ENCODE assay signal across 9 mouse cellular contexts in the genomic region with DNA sequence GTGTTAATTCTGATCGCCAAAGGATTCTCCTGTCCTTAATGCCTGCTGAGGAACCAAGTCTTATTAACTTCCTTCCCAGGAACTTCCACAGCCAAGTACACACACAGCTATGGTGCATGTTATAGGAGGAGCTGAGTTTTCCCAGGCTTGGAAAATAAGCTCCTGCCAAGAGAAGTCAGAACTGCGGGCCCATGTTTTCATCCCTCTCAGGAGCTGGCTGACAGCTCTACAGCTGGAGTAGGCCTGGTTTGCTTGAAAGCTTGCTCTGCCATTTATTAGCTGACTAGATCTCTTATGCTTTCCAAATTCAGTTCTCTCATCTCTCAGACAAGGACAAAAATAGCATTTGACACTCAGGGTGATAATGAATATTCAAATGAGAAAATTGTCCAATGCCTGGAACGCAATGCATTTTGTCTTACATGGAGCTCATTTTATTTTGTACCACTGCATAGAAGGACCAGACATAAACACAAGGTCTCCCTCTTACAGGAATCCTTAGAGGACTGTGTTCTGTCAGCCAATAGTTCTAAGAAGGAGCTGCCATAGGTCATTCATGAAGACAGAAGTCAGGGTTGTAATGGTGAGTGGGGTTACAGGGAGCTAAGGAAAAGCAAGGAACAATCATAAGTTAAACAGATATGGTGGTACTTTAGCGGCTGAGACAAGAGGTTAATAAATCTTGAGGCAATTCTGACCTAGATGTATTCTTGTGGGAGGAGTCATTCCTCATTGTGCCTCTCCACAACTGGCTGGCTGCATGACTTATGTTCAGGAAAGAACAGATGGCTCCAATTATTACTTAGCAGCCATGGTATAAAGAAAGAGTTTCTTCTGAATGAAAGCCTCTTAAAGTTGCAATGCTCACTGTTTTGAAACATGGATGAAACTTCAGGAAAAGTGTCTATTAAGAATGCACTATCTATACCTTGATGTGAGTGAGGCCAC.
DNase-seq lines count a peak whose midpoint lies in the region; ATAC-seq and TF ChIP-seq lines count a peak whose summit lies in the region.
"Had no signal": no experiment of that assay in that cellular context is flagged by ENCODE, and none has a peak within 500 bp of the region (broad histone marks: within the 10 kb centered on the region; RNA-seq: fewer than 3 reads in every experiment).

No protein-coding gene starts in this region.

- no peak overlapping the region for H3K4me3 ChIP-seq in kidney, embryonic 15.5 days (replicated peaks)
- H3K4me3 ChIP-seq in limb, embryonic 10.5 days, result no peak overlapping the region
- no peak overlapping the region for H3K4me3 ChIP-seq in thymus, adult 2 months (ENCODE audit: control insufficient read depth, insufficient read depth, low read length)
- H3K4me3 ChIP-seq: liver, embryonic 15.5 days had no signal

- no peak for TF ChIP-seq CTCF in thymus, adult 2 months (IDR thresholded peaks at IDR 0.05; ENCODE audit: borderline replicate concordance, control insufficient read depth, extremely low read depth, insufficient read depth, low read length, poor library complexity)

- no peak for ATAC-seq in kidney, embryonic 15.5 days (replicated peaks; ENCODE audit: low FRiP score)

- H3K27ac ChIP-seq in kidney, embryonic 15.5 days, result 0 out of 2 replicates have a peak overlapping the region, but pooled peaks have one; percentile 1
- H3K27ac ChIP-seq in limb, embryonic 10.5 days, result 0 out of 2 replicates have a peak overlapping the region, but pooled peaks have one; percentile 14
- no peak overlapping the region for H3K27ac ChIP-seq in thymus, adult 2 months (ENCODE audit: control insufficient read depth, insufficient read depth, low read length)
- H3K27ac ChIP-seq: liver, embryonic 15.5 days had no signal

- WGBS in kidney, embryonic 15.5 days, result 47% methylated on average over 4 of the region's 4 CpGs
- WGBS in limb, embryonic 10.5 days, result 50% methylated on average over 4 of the region's 4 CpGs
- 81% methylated on average over 4 of the region's 4 CpGs for WGBS in thymus, adult 2 months

- H3K9me3 ChIP-seq in kidney, embryonic 15.5 days (replicated peaks), result no peaks in the 10 kb centered on the region
- H3K9me3 ChIP-seq in limb, embryonic 10.5 days (replicated peaks), result no peaks in the 10 kb centered on the region
- H3K9me3 ChIP-seq: liver, embryonic 15.5 days had no signal

- peak; percentile 3 to 14 for DNase-seq in cerebellum, postnatal 10 days
- DNase-seq in cerebellum, adult 11 months, result no peak
- DNase-seq in kidney, adult 11 months, result no peak
- DNase-seq in embryo, embryonic 11 days, result peak; percentile 56
- no peak for DNase-seq in limb, embryonic 10.5 days (ENCODE audit: low spot score)
- no peak for DNase-seq in thymus, adult 2 months
- no peak for DNase-seq in cerebellum, adult 18-20 months

- no peak for TF ChIP-seq POLR2A in thymus, adult 2 months (IDR thresholded peaks at IDR 0.05; ENCODE audit: control insufficient read depth, extremely low read depth, insufficient read depth, low read length, poor library complexity)

- H3K4me1 ChIP-seq in kidney, embryonic 15.5 days, result 0 out of 2 replicates have a peak, but pooled peaks cover 2% of the 10 kb centered on the region
- H3K4me1 ChIP-seq in limb, embryonic 10.5 days, result peaks cover 24% of the 10 kb centered on the region
- peaks cover 2% of the 10 kb centered on the region; the same call in 1 of the 2 replicates for H3K4me1 ChIP-seq in thymus, adult 2 months (replicated peaks; ENCODE audit: control insufficient read depth, insufficient read depth, low read length)
- H3K4me1 ChIP-seq: liver, embryonic 15.5 days had no signal

- no peak overlapping the region for H3K9ac ChIP-seq in kidney, embryonic 15.5 days
- H3K9ac ChIP-seq: liver, embryonic 15.5 days had no signal

- no peak overlapping the region for H3K4me2 ChIP-seq in kidney, embryonic 15.5 days
- H3K4me2 ChIP-seq: liver, embryonic 15.5 days had no signal

- no peaks in the 10 kb centered on the region for H3K36me3 ChIP-seq in kidney, embryonic 15.5 days
- H3K36me3 ChIP-seq in limb, embryonic 10.5 days, result no peaks in the 10 kb centered on the region
- H3K36me3 ChIP-seq in thymus, adult 2 months (ENCODE audit: control insufficient read depth, insufficient read depth, low read length), result no peaks in the 10 kb centered on the region
- H3K36me3 ChIP-seq: liver, embryonic 15.5 days had no signal

- H3K27me3 ChIP-seq in kidney, embryonic 15.5 days, result no peaks in the 10 kb centered on the region
- H3K27me3 ChIP-seq in limb, embryonic 10.5 days (ENCODE audit: low read depth, poor library complexity, severe bottlenecking), result no peaks in the 10 kb centered on the region
- no peaks in the 10 kb centered on the region for H3K27me3 ChIP-seq in thymus, adult 2 months (ENCODE audit: control insufficient read depth, insufficient read depth, low read length)
- H3K27me3 ChIP-seq: liver, embryonic 15.5 days had no signal

Comparison
In these comparisons a context has a peak if more than half of its experiments do, and no peak if none do; other contexts are left out.
1. DNase-seq: peak in cerebellum, postnatal 10 days (2 of 2) and embryo, embryonic 11 days (single experiment); none in cerebellum, adult 11 months (single experiment), kidney, adult 11 months (single experiment), limb, embryonic 10.5 days (single experiment), thymus, adult 2 months (single experiment) and cerebellum, adult 18-20 months (0 of 2).